Mouse (Mus musculus) right cerebral cortex, postnatal 14 days (tissue): ENCODE measurements around the gene Gm10024.
"Not testable (repeated sequence)": the region's sequence is repeated elsewhere in the genome, so short reads cannot be mapped to it uniquely, and the experiment has no call there.

Experiments used
- DNase-seq: peaks from one replicate; pipeline ENCODE4 v3.0.0; 2022

The Gm10024 gene

DNA sequence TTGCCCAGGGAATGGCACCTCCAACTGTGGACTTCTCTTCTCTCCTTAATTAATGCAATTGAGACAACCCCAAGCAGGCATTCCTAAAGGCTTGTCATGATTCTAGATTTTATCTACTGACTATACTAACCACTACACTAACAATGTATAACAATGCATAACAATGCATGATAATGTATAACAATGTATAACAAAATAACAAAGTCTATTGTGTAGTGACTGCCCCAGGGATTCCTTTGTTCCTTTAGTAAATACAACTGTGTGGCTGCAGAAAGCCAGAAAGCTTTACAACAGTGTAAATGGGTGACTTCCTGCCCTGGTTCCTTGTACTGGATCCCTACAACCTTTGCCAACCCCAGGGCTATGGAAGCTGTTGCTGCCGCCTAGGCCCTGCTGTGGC, 24.7 kb downstream of the Gm10024 start:
- no peak for DNase-seq

DNA sequence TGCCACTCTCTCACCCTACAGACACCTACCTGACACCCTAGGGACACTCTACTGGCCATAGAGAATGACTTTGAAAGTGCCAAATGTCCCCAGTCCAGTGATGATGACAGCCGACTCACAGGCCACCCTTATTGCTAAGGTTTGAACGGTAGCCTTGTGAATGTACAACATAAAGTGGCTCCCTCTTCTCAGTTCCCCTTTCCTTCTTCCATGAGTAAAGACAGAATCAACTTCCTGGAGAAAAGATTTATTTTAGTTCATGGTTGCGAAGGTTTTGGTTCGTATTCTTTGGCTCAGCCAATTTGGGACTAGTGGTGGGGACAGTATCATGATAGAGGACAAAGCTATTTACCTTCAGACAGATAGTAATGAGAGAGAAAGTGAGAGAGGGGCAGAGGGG, 27.7 kb downstream of the Gm10024 start:
- no peak for DNase-seq

DNA sequence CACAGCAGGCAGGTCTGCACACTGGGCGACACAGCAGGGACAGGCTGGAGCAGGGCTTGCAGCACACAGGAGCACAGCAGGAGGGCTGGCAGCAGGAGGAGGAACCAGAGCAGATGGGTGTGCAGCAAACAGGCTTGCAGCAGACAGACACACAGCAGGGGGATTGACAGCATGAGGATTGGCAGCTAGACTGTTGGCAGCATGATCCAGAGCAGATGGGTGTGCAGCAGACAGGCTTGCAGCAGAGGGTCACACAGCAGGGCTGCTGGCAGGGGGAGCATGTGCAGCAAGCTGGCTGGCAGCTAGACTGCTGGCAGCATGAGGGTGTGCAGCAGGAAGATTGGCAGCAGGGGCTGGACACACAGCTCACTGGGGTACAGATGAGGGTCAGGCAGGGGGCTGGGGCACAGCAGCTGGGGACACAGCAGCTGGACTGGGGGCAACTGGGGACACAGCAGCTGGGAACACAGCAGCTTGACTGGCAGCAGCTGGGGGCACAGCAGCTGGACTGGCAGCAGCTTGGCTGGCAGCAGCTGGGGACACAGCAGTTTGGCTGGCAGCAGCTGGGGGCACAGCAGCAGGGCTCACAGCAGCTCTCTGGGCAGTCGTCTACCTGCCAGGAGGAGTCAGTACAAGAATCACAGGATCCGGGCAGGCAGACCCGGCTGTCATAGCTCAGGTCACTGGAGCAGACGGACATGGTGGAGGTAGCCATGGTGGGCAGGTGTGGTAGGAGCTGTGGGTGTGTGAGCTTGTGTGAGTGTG, 30.8 kb downstream of the Gm10024 start, which contains the start of gene Gm18596:
Gm18596 (minus strand) TSS at position 715 of the 765 bp plus-strand sequence.
- DNase-seq = not testable (repeated sequence)

DNA sequence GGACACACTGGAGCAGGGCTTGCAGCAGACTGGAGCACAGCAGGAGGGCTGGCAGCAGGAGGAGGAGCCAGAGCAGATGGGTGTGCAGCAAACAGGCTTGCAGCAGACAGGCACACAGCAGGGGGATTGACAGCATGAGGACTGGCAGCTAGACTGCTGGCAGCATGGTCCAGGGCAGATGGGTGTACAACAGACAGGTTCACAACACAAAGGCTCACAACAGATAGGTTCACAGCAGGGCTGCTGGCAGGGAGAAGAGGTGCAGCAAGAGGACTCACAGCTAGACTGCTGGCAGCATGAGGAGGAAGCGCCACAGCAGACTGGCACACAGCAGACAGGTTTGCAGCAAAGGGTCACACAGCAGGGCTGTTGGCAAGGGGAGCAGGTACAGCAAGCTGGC, 39.4 kb downstream of the Gm10024 start:
- DNase-seq = not testable (repeated sequence)

DNA sequence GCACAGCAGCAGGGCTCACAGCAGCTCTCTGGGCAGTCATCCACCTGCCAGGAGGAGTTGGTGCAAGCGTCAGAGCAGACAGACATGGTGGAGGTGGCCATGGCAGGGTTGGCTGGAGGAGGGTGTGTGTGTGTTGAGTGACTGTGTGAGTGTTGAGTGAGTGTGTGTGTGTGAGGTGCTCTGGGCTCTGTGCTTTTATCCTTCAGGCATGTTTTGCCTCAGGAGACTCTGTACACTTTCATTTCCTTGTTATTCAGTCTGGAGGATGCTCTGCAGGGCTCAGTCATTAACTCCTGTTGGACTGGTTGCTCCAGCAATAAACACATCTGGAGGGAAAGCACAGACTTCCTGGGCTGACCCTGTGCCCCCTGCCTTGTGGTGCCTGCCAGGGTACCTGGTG, 40.0 kb downstream of the Gm10024 start, which contains the start of gene Gm9736:
Gm9736 (minus strand) TSS at position 101 of the 400 bp plus-strand sequence.
- DNase-seq = not testable (repeated sequence)

DNA sequence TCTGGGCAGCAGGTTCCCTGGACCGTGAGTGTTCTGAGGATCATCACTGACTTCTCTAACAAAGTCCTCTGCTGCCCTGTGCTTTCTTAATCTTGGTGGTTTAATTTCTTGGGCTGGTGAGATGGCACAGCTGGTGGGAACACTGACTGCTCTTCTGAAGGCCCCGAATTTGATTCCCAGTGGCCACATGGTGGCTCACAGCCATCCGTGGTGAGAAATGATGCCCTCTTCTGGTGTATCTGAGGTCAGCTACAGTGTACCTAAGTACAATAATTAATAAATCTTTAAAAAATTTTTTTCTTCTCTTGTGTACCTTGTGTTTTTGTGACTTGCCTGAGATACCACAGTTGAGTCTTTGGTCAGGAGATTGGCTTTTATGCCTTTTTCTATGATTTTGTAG, 41.1 kb downstream of the Gm10024 start:
- not testable (repeated sequence) for DNase-seq

DNA sequence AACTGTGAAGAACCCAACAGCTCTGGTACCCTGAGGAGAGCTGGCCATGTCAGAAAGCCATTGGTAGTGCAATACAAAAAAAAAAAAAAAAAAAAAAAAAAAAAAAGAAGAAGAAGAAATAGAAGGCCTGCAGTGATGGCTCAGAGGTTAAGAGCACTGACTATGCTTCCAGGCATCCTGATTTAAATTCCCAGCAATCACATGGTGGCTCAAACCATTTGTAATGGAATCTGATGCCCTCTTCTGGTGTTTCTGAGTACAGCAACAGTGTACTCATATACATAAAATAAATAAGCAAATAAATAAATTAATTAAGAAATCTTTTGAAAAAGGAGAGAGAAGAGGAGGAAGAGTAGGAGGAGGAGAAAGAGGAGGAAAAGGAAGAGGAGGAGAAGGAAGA, 42.2 kb downstream of the Gm10024 start:
- no peak for DNase-seq

DNA sequence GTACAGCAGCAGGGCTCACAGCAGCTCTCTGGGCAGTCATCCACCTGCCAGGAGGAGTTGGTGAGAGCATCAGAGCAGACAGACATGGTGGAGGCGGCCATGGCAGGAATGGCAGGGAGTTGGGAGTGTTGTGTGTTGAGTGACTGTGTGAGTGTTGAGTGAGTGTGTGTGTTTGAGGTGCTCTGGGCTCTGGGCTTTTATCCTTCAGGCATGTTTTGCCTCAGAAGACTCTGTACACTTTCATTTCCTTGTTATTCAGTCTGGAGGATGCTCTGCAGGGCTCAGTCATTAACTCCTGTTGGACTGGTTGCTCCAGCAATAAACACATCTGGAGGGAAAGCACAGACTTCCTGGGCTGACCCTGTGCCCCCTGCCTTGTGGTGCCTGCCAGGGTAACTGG, 48.3 kb downstream of the Gm10024 start, which contains the start of gene Gm3233:
Gm3233 (minus strand) TSS at position 101 of the 400 bp plus-strand sequence.
- not testable (repeated sequence) for DNase-seq
